Mouse (Mus musculus) left cerebral cortex, postnatal 14 days (tissue): ENCODE results near the gene Nek3. TPM values are rescaled to one million over a fixed set of nuclear protein-coding genes. Genes with fewer than 3 reads are reported as not detected.
A peak's percentile ranks its signal among the peaks of the same experiment; 100 is the strongest.
"Not testable (repeated sequence)": the region's sequence is repeated elsewhere in the genome, so short reads cannot be mapped to it uniquely, and the experiment has no call there.

Experiments
- DNase-seq, 2 experiments: peaks; one replicate each; pipeline ENCODE4 v3.0.0; 2021 to 2022; ENCODE audit warnings: low spot score in 2 of 2, mixed read lengths in 1 of 2
- intact Hi-C: fragments of 180-260 bp; cut with DNase I; formaldehyde crosslinking; loops from one replicate; pipeline ENCODE4 v1.15.1; 2025
- total RNA-seq, 2 experiments: library from RNA; stranded (reverse); gene quantifications; 2 replicates each; pipeline ENCODE4 v1.2.3; 2021

The Nek3 gene
- total RNA-seq, 2 experiments from 2014 or later = 1.6 to 2.0 TPM

DNA sequence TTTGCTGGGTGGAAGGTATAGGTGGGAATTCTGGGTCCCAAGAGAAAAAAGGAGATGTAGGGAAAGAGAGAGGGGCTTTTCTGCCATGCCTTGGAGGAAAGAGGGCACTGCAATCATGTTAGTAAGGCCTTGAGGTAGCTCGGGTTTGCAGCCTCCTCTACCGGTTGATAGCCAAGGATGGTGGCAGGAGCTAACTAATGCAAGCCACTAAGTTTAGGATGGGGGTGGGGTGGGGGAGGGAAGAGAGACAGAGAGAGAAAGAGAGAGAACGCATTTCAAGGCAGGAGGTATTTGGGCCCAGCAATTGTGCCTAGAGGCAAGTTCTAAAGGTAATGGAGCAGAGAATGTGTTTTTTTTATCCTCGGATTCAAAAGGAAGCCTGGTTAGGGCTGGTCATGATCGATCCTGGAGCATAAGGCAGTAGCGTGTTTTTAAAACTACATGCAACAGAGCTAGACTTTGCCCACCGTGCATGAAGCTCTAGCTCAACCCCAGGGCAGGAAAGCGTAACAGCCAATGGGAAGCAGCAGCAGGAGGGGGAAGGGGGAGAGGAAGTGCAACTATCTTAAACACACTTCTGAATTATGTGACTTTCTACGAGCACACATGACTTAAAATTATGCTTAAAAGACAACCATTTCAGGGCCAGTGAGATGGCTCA, 18.4 kb downstream of the Nek3 start:
- intact Hi-C loops = no loop called here

DNA sequence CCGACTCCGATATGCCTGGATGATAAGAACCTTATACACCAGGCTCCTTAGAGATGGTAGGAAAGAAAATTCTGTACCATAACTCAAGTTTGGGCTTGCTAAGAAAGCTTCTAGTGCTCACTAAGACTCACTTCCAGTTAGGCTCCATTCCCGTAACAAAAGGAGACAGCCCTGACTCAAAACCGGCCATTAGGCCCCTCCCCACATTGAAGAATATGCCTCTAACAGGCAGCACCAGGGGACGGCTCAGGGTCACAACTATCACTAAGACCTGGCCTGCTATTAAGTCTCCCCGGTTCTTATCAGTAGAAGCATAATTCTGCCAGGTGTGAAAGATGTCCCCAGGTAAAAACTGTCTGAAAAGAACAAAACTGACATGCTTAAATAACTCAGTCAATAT, 20.4 kb downstream of the Nek3 start:
- intact Hi-C loops = no loop called here
- no peak for DNase-seq

More for the DNA sequence above, 18.4 kb downstream of the Nek3 start:
- DNase-seq = no peak

DNA sequence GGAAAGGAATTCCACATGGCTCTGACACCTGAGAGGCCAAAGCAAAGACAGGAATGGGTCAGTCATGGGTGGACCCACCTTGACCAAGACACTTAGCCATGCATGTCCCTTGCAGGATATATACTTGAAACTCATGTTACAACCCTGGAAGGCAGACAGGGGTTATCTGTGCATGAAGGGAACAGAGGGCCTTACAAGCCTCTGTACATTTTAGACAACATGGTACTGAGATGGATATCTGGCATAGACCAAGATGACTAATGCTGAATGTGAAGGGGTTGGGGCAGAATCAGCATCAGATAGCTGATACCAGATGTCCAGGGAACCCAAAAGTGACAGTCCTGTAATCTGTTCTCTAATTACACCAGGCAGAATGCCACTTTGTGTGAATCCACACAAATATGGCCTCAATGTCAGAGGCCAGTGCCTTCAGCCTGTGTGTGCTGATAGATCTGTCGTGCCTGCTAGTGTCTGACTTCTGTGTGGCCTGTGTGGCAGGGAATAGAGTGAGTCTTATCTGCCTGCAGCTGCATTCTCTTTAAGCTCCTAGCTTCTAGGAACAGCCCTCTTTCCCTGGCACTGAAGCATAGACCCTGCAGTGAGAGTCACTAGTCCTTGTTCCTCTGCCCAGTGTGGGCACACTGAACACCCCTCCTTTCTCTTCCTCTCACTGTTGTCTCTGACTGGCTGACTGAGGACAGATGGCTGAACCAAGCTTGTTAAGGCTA, 22.3 kb downstream of the Nek3 start:
- DNase-seq = no peak
- intact Hi-C loops = no loop called here

DNA sequence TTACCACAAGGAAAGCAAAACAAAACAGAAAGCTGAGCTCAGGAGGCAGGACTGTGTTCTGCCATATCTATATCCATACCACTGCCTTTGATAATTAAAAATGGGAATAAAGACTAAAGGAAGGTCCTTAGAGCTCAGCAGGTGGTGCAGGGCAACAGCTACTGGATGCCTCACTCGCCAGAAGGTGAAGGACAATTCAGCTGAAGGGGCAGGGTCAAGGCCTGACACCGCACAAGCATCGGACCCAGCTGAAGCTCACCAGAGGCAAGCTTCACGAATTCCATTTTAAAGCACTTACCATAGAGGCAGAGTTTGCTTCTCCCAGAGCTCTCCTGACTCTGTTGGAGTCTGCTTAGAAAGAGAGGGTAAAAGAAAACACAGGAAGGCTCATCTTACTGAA, 23.6 kb downstream of the Nek3 start:
- DNase-seq = no peak
- intact Hi-C loops = no loop called here

DNA sequence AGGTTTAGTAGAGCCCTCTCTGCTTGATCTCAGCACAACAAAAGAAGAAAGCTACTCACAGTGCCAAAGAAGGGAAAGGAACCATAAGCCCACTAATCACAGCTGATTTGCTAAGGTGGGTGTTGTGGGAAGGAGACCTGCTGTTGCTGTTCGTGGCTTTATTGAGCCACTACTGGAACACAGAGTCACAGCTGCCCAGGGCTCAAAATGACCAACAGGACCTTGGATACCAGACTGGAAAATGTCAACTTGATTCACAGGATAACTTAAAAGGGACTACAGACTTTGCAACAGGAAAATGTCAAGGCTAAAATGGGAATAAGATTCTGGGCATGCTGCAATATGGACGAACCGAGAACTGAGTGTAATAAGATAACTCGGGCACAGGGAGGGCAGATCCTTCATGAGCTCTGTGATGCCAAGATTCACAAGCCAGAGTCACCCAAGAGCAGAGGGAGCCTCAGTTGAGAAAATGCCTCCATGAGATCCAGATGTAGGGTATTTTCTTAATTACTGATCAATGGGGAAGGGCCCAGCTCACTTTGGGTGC, 24.3 kb downstream of the Nek3 start:
- intact Hi-C loops = no loop called here

DNA sequence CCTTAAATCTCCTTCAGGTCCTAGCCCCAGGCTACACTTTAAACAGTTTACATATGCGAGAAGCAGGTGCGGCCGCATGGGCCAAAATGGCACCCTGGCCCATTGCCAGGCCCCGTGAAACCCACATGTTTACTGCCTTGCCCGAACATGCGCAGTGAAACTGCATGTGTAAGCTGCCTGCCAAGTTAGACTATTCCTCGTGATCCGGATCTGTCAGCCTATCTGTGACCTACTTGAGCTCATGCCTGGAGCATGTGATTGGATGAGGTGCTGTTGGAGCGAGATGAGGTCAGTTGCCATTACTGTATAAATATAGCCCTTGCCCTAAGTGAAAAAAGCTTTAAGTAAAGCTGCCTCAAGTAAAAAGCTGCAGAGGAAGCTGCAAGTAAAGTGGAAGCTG, 29.8 kb downstream of the Nek3 start:
- peak in 1 of 2 experiments; percentile 64 for DNase-seq
- intact Hi-C loops = not testable (repeated sequence)

More for the DNA sequence above, 24.3 kb downstream of the Nek3 start:
- DNase-seq = no peak

DNA sequence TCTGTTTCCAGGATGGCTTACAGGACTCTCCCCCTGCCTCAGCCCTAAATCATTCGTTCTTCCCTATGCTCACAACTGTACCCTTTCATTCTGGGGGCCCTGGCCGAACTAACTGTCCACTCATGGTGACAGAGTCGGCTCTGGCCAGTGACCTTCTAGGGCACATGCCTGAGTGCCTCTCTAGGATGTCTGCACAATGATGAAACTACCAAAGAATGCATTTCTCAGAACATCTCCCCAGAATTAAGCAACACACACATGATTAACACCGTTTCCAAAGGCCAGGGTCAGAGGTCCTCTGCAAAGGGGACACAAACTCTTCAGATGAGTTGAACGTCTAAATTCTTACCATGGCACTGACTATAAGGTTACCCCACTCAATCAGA, 31.5 kb downstream of the Nek3 start:
- intact Hi-C loops = no loop called here
- DNase-seq = no peak

DNA sequence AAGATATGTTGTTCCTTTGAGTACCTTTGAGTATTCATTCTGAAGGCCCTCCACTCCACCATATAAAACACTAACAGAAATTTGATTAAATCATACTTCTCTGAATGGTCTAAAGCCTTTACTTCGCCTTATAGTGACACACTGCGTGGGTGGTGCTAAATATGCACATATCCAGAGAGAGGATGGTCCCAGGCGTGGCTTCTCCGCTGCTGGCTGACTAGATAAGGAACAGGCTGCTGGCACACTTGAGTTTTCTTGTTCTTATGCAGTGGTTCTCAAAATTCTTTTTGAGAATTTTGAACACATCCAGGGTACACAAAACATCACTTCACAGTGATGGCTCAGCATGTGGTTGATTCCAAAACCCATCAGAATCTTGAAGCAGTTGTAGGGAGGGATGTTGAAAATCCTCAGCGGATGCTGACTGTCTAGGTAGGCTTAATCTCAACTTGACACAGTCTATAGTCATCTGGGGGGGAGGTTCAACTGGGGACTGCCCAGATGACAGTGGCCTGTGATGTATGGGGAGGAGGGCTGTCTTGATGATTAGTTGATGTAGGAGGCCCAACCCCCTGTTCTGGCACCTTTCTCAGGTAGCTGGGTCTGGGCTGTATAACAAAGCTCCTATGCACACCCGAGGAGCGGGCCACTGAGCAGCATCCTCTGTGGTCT, 32.0 kb downstream of the Nek3 start:
- intact Hi-C loops = no loop called here

DNA sequence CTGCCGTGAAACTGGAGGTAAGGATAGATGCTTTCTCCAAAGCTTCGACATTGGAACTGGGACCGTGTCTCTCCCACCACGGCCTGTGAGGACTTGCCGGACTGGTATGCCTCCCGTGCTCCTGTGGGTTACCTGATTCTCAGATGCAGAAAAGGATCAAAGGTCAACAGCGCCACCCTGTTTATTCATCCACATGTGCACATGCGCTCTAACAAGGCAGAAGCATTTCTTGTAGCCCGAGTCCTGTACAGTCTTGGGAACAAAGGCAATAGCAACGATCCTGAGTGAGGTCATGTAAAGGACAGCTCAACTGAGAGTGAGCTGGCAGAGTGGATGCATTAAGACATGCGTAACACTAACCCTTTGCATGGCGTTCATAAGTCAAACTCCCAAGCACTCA, 34.2 kb downstream of the Nek3 start:
- no peak for DNase-seq
- intact Hi-C loops = no loop called here

More for the DNA sequence above, 32.0 kb downstream of the Nek3 start:
- peak in 1 of 2 experiments; percentile 17 for DNase-seq

DNA sequence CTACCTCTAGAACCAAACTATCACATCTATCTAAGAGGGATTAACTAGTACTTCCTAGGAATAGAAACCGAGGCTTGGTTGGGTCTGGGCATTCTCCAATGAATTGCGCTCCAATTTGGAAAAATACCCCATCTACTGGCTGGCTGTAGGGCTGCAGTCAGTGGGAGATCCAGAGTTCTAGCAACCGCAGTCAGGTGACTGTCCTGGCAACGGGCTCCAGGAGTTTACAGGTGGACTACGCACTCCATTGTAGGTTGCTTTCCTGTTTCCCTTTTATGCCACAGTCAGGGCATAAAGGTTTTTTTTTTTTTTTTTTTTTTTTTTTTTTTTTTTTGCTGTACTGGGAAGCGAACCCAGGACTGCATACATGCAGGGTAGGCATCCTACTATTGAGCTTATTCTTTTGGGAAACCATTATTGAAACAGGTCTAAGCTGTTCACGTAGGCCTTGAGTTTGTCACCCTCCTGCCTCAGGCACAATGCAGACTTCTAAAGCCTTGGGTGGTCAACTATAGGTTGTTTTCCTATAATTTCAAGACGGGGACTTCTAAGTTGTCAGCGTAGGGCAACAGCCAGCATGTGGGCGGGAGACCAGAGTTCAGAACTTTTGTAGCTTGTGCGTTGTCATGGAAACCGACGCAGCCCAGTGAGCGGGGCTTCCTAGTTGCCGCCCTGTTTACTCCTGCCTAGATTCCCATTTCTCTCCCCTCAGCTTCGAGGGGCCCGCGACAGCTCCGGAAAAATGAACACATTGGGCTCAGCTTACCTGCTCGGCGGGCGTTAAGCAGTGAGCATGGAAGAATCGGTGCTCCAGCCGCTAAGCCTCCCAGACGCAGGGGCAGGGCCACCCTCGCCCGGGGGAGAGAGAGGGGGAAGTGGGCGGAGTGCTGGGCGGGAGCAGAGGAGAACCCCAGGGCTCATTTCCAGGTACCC, 41.7 kb downstream of the Nek3 start, which contains the start of gene Nek5:
Gene Nek5 (minus strand): TSS at position 834 of the 933 bp plus-strand sequence.
- DNase-seq = peak in 1 of 2 experiments; percentile 19
- intact Hi-C loops = no loop called here

DNA sequence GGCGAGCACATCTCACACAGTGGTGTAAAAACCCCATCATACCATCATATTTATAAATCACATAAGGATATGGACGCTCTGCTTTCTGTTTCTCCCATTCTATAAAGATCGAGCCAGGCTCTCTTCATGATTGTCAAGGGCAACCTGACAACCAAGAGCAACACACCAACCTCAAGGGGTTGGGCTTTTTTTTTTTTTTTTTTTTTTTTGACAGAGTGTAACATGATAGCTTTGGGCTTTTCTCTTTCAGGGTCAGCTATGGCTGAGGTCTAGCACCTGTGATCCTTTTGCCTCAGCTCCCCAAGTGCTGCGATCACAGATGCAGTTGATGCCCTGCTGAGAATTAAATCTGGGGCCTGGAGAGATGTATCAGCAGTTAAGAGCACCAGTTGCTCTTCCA, 59.2 kb downstream of the Nek3 start:
- DNase-seq = no peak
- intact Hi-C loops = no loop called here

DNA sequence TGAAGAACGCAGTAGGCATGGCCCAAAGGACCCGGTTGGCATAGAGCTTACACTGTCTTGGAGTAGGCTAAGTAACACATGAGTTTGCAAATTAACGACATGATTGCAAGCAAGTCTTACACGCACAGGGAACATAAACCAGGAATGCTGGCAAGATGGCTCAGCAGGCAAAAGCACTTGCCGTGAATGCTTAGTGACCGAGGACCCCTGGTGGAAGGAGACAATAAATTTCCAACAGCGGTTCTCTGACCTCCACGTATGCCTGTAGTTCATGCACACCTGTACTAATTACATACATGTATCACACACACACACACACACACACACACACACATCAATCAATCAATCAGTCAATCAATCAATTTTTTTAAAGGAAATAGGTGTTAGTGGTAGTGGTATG, 74.7 kb downstream of the Nek3 start:
- DNase-seq = no peak
- intact Hi-C loops = no loop called here

DNA sequence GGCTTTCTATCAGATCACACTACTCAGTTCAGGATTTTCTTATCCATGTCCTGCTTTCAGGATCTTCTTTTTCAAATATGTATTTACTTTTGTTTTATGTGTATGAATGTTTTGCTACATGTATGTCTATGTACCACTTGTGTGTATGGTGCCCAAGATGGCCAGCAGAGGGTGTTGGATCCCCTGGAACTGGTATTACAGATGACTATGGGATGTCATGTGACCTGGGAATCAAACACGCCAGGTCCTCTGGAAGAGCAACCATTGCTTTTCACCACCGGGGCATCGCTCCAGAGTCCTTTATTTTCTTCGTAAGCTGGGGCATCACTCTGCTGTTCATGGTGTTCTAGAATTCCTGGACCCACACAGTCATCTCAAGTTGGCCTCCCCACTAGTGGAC, 77.0 kb downstream of the Nek3 start:
- intact Hi-C loops = no loop called here
- DNase-seq = no peak

DNA sequence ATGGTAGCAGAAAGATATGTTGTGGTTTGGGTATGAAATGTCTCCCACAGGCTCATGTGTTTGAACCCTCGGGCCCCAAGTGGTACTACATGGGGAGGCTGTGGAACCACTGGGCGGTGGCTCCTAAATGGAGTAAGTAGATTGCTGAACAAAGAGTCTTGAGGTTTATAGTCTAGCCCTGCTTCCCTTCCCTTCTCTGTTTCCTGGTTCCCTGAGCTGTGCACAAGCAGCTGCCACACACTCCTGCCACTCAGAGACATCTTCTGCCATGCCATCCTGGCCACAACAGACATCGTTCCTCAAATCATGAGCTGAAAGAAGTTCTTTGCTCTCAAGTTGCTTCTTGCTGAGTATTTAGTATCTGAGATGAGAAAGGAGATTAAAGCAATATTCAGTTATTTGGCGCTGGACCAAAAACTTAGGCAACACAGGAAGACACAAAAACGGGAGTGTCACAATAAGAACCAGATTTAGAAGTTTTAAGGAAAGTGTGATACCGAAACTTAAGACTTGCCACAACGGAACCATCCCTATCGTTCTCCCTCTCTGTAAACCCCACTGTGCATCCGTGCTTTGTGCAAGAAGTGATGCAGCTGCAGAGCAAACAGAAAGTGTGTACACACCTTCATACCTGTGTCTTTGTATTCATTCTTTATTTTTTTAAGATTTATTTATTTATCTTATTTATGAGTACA, 86.8 kb downstream of the Nek3 start:
- intact Hi-C loops = no loop called here
- no peak for DNase-seq

Other genes with a start within 250 kb of the Nek3 start
- not detected for gene Defb15, start 233.7 kb downstream of the Nek3 start, total RNA-seq
- not detected for gene Defb35, start 228.1 kb downstream of the Nek3 start, total RNA-seq
- gene Defb13, start 219.7 kb downstream of the Nek3 start, total RNA-seq = not detected
- not detected for gene Fam90a1a, start 207.7 kb downstream of the Nek3 start, total RNA-seq
- gene Ccdc70, start 196.7 kb downstream of the Nek3 start, total RNA-seq = not detected
- 1 to 10 TPM; 2.5 to 2.9 TPM for gene Atp7b, start 106.1 kb downstream of the Nek3 start, total RNA-seq
- 10 to 100 TPM; 28.1 to 32.6 TPM for gene Alg11, start 105.7 kb downstream of the Nek3 start, total RNA-seq
- under 1 TPM in 1 of 2 experiments, not detected in 1; 0.48 TPM for gene Nek5, start 41.4 kb downstream of the Nek3 start, total RNA-seq
- 1 to 10 TPM; 1.3 to 2.2 TPM for gene Ckap2, start 19.4 kb upstream of the Nek3 start, total RNA-seq
- gene Vps36, start 26.4 kb upstream of the Nek3 start, total RNA-seq = 10 to 100 TPM; 34.2 to 35.6 TPM
- 1 to 10 TPM; 5.7 to 5.9 TPM for gene Thsd1, start 60.9 kb upstream of the Nek3 start, total RNA-seq
- not detected for gene Tpte, start 117.0 kb upstream of the Nek3 start, total RNA-seq
- 10 to 100 TPM; 11.1 to 12.5 TPM for gene Slc25a15, start 232.2 kb upstream of the Nek3 start, total RNA-seq
- gene Mrps31, start 244.9 kb upstream of the Nek3 start, total RNA-seq = 10 to 100 TPM; 21.4 to 23.3 TPM